Mouse (Mus musculus) olfactory bulb, adult 2 months (tissue): ENCODE results near the gene Irf2bpl.

Experiments
- CTCF ChIP-seq: fragments of 200-500 bp; IDR thresholded peaks from 2 replicates; pipeline ENCODE4 v1.5.1; 2012; ENCODE audit warnings: low read depth, mild to moderate bottlenecking, low read length, moderate library complexity; ENCODE audit not compliant: insufficient read depth
- POLR2A ChIP-seq: fragments of 200-500 bp; IDR thresholded peaks from 2 replicates; pipeline ENCODE4 v1.6.1; 2012; ENCODE audit warnings: mild to moderate bottlenecking, low read depth, low read length, moderate library complexity; ENCODE audit not compliant: insufficient read depth

GRCm38 (mm10) chr12:86932575-86932952 lies 48.0 kb upstream of the Irf2bpl start:
- TF ChIP-seq CTCF (no peak), POLR2A (no peak)
